Mouse (Mus musculus): ENCODE data around the gene Pdzk1ip1.
A peak's percentile ranks its signal among the peaks of the same experiment; 100 is the strongest.

Gene Pdzk1ip1

GRCm38 (mm10) chr4:115123507-115123906 is 35.0 kb downstream of the Pdzk1ip1 start:
- no peak for DNase-seq

GRCm38 (mm10) chr4:115124713-115125112 is 36.2 kb downstream of the Pdzk1ip1 start:
- DNase-seq: no peak

- peak in 1 of 2 experiments; percentile 5 for DNase-seq
Observed at GRCm38 (mm10) chr4:115133085-115133484, 44.6 kb downstream of the Pdzk1ip1 start.

- peak; percentile 79 for DNase-seq
Observed at GRCm38 (mm10) chr4:115133621-115134295, 45.2 kb downstream of the Pdzk1ip1 start, which contains the start of gene Cyp4x1. Gene Cyp4x1, minus strand, starts transcription at chr4:115134281.

GRCm38 (mm10) chr4:115134296-115134630 is 45.8 kb downstream of the Pdzk1ip1 start:
- peak in 1 of 2 experiments; percentile 16 for DNase-seq

All from cerebellum, postnatal 10 days (tissue).